In the genomic region with DNA sequence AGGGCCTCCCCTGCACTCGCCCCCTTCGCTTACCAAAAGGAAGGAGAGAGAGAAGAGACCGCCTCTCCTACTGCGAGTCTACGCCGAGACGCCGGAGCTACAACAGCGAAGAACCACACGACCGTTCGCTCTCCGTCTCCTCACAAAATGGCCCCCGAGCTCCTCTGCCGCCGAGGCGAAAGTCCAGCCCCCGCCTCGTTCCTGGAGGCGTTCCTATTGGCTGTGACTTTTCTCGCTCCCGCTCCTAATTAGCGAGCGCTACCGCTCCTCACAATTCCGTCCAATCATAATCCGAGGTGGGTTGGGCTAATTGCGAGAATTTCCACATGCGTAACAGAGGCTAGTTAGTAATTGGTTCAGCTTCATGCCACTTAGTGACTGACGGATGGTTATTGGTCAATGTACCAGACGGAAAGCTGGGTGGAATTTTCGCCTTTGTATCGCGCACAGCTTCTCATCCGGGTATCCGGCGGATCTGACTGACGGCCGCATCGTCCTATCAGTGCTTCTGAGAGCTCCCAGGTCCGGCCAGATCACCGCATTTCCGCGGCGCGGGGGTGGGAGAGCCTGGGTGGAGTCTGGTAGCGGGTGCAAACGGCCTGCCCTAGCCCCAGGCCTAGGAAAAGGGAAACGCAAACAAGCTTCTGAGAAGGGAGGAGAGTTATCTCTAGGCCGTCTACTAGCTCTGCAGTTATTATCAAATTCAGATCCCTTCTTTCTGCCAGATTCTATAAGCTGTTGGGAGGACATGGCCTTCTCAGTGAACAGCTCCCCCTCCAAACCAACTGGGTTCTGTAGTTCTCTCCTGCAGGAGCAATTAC, we compare ENCODE assay signal across 8 mouse cellular contexts. TPM values are rescaled to one million over a fixed set of nuclear protein-coding genes. Genes with fewer than 3 reads are reported as not detected.
DNase-seq lines count a peak whose midpoint lies in the region; ATAC-seq lines count a peak whose summit lies in the region.

A gene (minus strand): TSS at position 173 of the 821 bp plus-strand sequence.

- peak; percentile 91 for ATAC-seq in inflammation-experienced regulatory T-cells, adult 6 months
- ATAC-seq in megakaryocyte-erythroid progenitor cell, adult 5-6 weeks (replicated peaks; ENCODE audit: low FRiP score, low TSS enrichment, poor library complexity, severe bottlenecking): peak; percentile 94

- DNase-seq in adrenal gland, adult (ENCODE audit: inconsistent age in 2 of 2, low spot score in 1 of 2): peak; percentile 100
- DNase-seq in embryo, embryonic 10.5 days (ENCODE audit: low spot score): peak; percentile 100
- DNase-seq in gastrocnemius, postnatal 14 days: peak; percentile 100
- DNase-seq in left cerebral cortex, postnatal 10 days (ENCODE audit: extremely low spot score in 1 of 2, low spot score in 2 of 2): peak; percentile 100
- DNase-seq in right cerebral cortex, postnatal 25 days: peak; percentile 100
- DNase-seq in urinary bladder, postnatal 4 days (ENCODE audit: low spot score in 2 of 2): peak; percentile 100

- intact Hi-C loops in gastrocnemius, postnatal 14 days (cut with DNase I; ENCODE audit: low total_unique reads): no loop called here
- intact Hi-C loops in left cerebral cortex, postnatal 10 days (cut with DNase I): no loop called here

RNA-seq across cellular contexts. Expression of the gene that starts here (rescaled TPM):
- total RNA-seq in gastrocnemius, postnatal 14 days (2021): 10 to 100 TPM; 76.7 to 88.8 TPM
- 100 to 1,000 TPM; 399 to 498 (median 471) TPM for polyA plus RNA-seq in inflammation-experienced regulatory T-cells, adult 6 months (2017; shearing (Covaris generic))
- 100 to 1,000 TPM; 188 to 191 TPM for total RNA-seq in left cerebral cortex, postnatal 10 days (2021)
- total RNA-seq in megakaryocyte-erythroid progenitor cell, adult 5-6 weeks (2014; fragmentation: Nextera tagmentation): 371 and 420 TPM in 2 replicates
- 758 and 809 TPM in 2 replicates for total RNA-seq in megakaryocyte-erythroid progenitor cell, adult 5-6 weeks (2017)

Comparison
In these comparisons a context has a peak if more than half of its experiments do, and no peak if none do; other contexts are left out.
1. Peak in every context shown above with its lines: DNase-seq and ATAC-seq.